Mouse (Mus musculus) cerebellum, adult 2 months (tissue): ENCODE results near the gene Zmynd10. TPM values are rescaled to one million over a fixed set of nuclear protein-coding genes. Genes with fewer than 3 reads are reported as not detected.

Experiments
- DNase-seq, 2 experiments: peaks; one replicate each; pipeline ENCODE4 v3.0.0; 2021
- H3K27ac ChIP-seq: fragments of 200-500 bp; 2 replicates; pipeline ENCODE4 v1.5.1; 2012; ENCODE audit warnings: low read length, control low read depth, inconsistent platforms; ENCODE audit not compliant: insufficient read depth
- H3K27me3 ChIP-seq: fragments of 200-500 bp; 2 replicates; pipeline ENCODE4 v1.6.1; 2012; ENCODE audit warnings: inconsistent platforms, mild to moderate bottlenecking, low read length, moderate library complexity; ENCODE audit not compliant: control insufficient read depth, insufficient read depth
- H3K4me1 ChIP-seq: fragments of 200-500 bp; 2 replicates; pipeline ENCODE4 v1.6.1; 2011; ENCODE audit warnings: low read length; ENCODE audit not compliant: control insufficient read depth, insufficient read depth
- H3K4me3 ChIP-seq: fragments of 200-500 bp; replicated peaks from 2 replicates; pipeline ENCODE3; 2011; ENCODE audit warnings: mild to moderate bottlenecking, low read depth, low read length, control low read depth; ENCODE audit not compliant: insufficient read depth
- CTCF ChIP-seq: fragments of 200-500 bp; IDR thresholded peaks from 2 replicates; pipeline ENCODE4 v1.5.1; 2011; ENCODE audit warnings: low read depth, mild to moderate bottlenecking, control low read depth, low read length, moderate library complexity, borderline replicate concordance; ENCODE audit not compliant: insufficient read depth
- POLR2A ChIP-seq: fragments of 200-500 bp; IDR thresholded peaks from 2 replicates; pipeline ENCODE4 v1.6.1; 2011; ENCODE audit warnings: low read length, control low read depth, borderline replicate concordance; ENCODE audit not compliant: insufficient read depth
- WGBS: fragments of 180-500 bp; shearing (Covaris S2); methylation state at CpG from one replicate; pipeline ENCODE4 v1.1.7; 2018; 5-methylcytosine and 5-hydroxymethylcytosine counted together
- polyA plus RNA-seq: library from polyadenylated mRNA; depleted of rRNA; stranded (reverse); fragments of >200 nt; gene quantifications from 2 replicates; pipeline ENCODE4 v1.2.3, GENCODE M21; 2012

Gene Zmynd10
- polyA plus RNA-seq, 1 experiment, result 1.6 TPM

- Histone ChIP-seq H3K27me3 (no peaks in the 10 kb centered on the region), H3K4me1 (no peaks in the 10 kb centered on the region), H3K4me3 (no peak overlapping the region), H3K27ac (no peak overlapping the region)
- DNase-seq, result no peak
- WGBS, result 59% methylated on average over 16 of the region's 16 CpGs
- no peak for TF ChIP-seq POLR2A
These were observed 34.8 kb upstream of the Zmynd10 start for GRCm38 (mm10) chr9:107512326-107512725.

- DNase-seq, result peak; percentile 83 to 93
- H3K27me3 ChIP-seq, result no peaks in the 10 kb centered on the region
- WGBS, result 29% methylated on average over 14 of the region's 14 CpGs
- H3K27ac ChIP-seq, result no peak overlapping the region
- no peaks in the 10 kb centered on the region for H3K4me1 ChIP-seq
- H3K4me3 ChIP-seq, result no peak overlapping the region
- TF ChIP-seq POLR2A (no peak), CTCF (peak; percentile 100)
These were observed 32.7 kb upstream of the Zmynd10 start for GRCm38 (mm10) chr9:107514303-107514955.

GRCm38 (mm10) chr9:107520331-107520730 is 26.8 kb upstream of the Zmynd10 start:
- no peak for TF ChIP-seq CTCF
- no peak for TF ChIP-seq POLR2A
- Histone ChIP-seq H3K4me3 (no peak overlapping the region), H3K27me3 (no peaks in the 10 kb centered on the region), H3K27ac (no peak overlapping the region), H3K4me1 (no peaks in the 10 kb centered on the region)
- 45% methylated on average over 6 of the region's 6 CpGs for WGBS
- no peak for DNase-seq

GRCm38 (mm10) chr9:107521190-107521589 is 25.9 kb upstream of the Zmynd10 start:
- H3K4me1 ChIP-seq, result no peaks in the 10 kb centered on the region
- 76% methylated on average over 5 of the region's 5 CpGs for WGBS
- no peak for DNase-seq
- H3K27me3 ChIP-seq, result no peaks in the 10 kb centered on the region
- TF ChIP-seq CTCF (no peak), POLR2A (no peak)
- H3K4me3 ChIP-seq, result no peak overlapping the region
- no peak overlapping the region for H3K27ac ChIP-seq

GRCm38 (mm10) chr9:107521711-107522399 is 25.2 kb upstream of the Zmynd10 start:
- H3K27me3 ChIP-seq, result no peaks in the 10 kb centered on the region
- 58% methylated on average over 25 of the region's 25 CpGs for WGBS
- H3K4me1 ChIP-seq, result no peaks in the 10 kb centered on the region
- no peak for TF ChIP-seq CTCF
- no peak for TF ChIP-seq POLR2A
- no peak overlapping the region for H3K27ac ChIP-seq
- no peak overlapping the region for H3K4me3 ChIP-seq
- no peak for DNase-seq

- no peak overlapping the region for H3K4me3 ChIP-seq
- 25% methylated on average over 2 of the region's 2 CpGs for WGBS
- H3K27ac ChIP-seq, result no peak overlapping the region
- no peaks in the 10 kb centered on the region for H3K27me3 ChIP-seq
- no peak for TF ChIP-seq POLR2A
- no peak for TF ChIP-seq CTCF
- no peak for DNase-seq
- no peaks in the 10 kb centered on the region for H3K4me1 ChIP-seq
These were observed 24.7 kb upstream of the Zmynd10 start for GRCm38 (mm10) chr9:107522400-107522711.

- Histone ChIP-seq H3K27me3 (no peaks in the 10 kb centered on the region), H3K4me1 (no peaks in the 10 kb centered on the region), H3K27ac (no peak overlapping the region), H3K4me3 (no peak overlapping the region)
- TF ChIP-seq POLR2A, result no peak
- no peak for TF ChIP-seq CTCF
- DNase-seq, result no peak
- WGBS, result 32% methylated on average over 44 of the region's 44 CpGs
These were observed 20.7 kb upstream of the Zmynd10 start for GRCm38 (mm10) chr9:107526198-107527026.
